Mouse (Mus musculus) kidney, embryonic 16.5 days (tissue): ENCODE data around the gene Gm21627. TPM values are rescaled to one million over a fixed set of nuclear protein-coding genes. Genes with fewer than 3 reads are reported as not detected.
"Not testable (repeated sequence)": the region's sequence is repeated elsewhere in the genome, so short reads cannot be mapped to it uniquely, and the experiment has no call there.

ENCODE experiments used
- ATAC-seq: fragments of 200-750 bp; cut with Nextera tagmentation; 2 replicates; pipeline ENCODE4 v1.8.0; 2017; ENCODE audit warnings: moderate TSS enrichment; ENCODE audit not compliant: low FRiP score, low TSS enrichment
- H3K27ac ChIP-seq: fragments of 300-500 bp; sonication (generic); 2 replicates; pipeline ENCODE4 v1.5.1; 2014; ENCODE audit warnings: low read length
- H3K27me3 ChIP-seq: fragments of 300-500 bp; sonication (generic); 2 replicates; pipeline ENCODE4 v1.6.1; 2014; ENCODE audit warnings: low read length, control low read depth, mixed read lengths; ENCODE audit not compliant: insufficient read depth
- H3K36me3 ChIP-seq: fragments of 300-500 bp; sonication (generic); 2 replicates; pipeline ENCODE4 v1.6.1; 2014; ENCODE audit warnings: low read length, control low read depth, mixed read lengths; ENCODE audit not compliant: insufficient read depth
- H3K4me1 ChIP-seq: fragments of 300-500 bp; sonication (generic); 2 replicates; pipeline ENCODE4 v1.6.1; 2014; ENCODE audit warnings: low read length, control low read depth, mixed read lengths; ENCODE audit not compliant: insufficient read depth
- H3K4me2 ChIP-seq: fragments of 300-500 bp; sonication (generic); replicated peaks from 2 replicates; pipeline ENCODE4 v1.6.1; 2014; ENCODE audit warnings: low read depth, low read length
- H3K4me3 ChIP-seq: fragments of 300-500 bp; sonication (generic); 2 replicates; pipeline ENCODE4 v1.5.1; 2014; ENCODE audit warnings: mild to moderate bottlenecking, low read length
- H3K9ac ChIP-seq: fragments of 300-500 bp; sonication (generic); replicated peaks from 2 replicates; pipeline ENCODE4 v1.6.1; 2014; ENCODE audit warnings: low read length
- H3K9me3 ChIP-seq: fragments of 300-500 bp; sonication (generic); 2 replicates; pipeline ENCODE4 v1.6.1; 2016; ENCODE audit warnings: low read length, control low read depth
- WGBS: fragments of 180-500 bp; shearing (Covaris S2); extraction: QIAGEN DNeasy Blood & Tissue Kit; methylation state at CpG from one replicate; pipeline ENCODE4 v1.1.7; 2014; 5-methylcytosine and 5-hydroxymethylcytosine counted together
- polyA plus RNA-seq: library from polyadenylated mRNA; unstranded; fragments of >200 nt; fragmentation: Nextera tagmentation; extraction: Ambion mirVana; gene quantifications from 2 replicates; pipeline ENCODE4 v1.2.1, GENCODE M21; 2015

Gm21627 gene
- not detected in 2 replicates for polyA plus RNA-seq

GRCm38 (mm10) chrY:63228127-63228526, at the start of gene Gm21627:
Gene Gm21627, plus strand, starts transcription at chrY:63228427.
- no CpG with 5 or more reads among the region's 6 CpGs for WGBS
- ATAC-seq, H3K9ac ChIP-seq, H3K4me2 ChIP-seq, H3K9me3 ChIP-seq, H3K4me1 ChIP-seq, H3K27ac ChIP-seq, H3K36me3 ChIP-seq, H3K27me3 ChIP-seq, H3K4me3 ChIP-seq: not testable (repeated sequence)
